10 mouse cellular contexts compared by ENCODE assay signal in genomic region chr2:6353060-6353459, GRCm38 (mm10). TPM values are rescaled to one million over a fixed set of nuclear protein-coding genes. Genes with fewer than 3 reads are reported as not detected.
DNase-seq lines count a peak whose midpoint lies in the region; ATAC-seq lines count a peak whose summit lies in the region.
"Had no signal": no experiment of that assay in that cellular context is flagged by ENCODE, and none has a peak within 500 bp of the region (broad histone marks: within the 10 kb centered on the region; RNA-seq: fewer than 3 reads in every experiment).

No protein-coding gene starts in this region.

- peaks cover 2% of the 10 kb centered on the region; the same call in 1 of the 2 replicates for H3K36me3 ChIP-seq in liver, embryonic 11.5 days (ENCODE audit: control insufficient read depth, insufficient read depth, low read length)
- no peaks in the 10 kb centered on the region for H3K36me3 ChIP-seq in intestine, embryonic 14.5 days (ENCODE audit: control insufficient read depth, insufficient read depth, low read length)
- no peaks in the 10 kb centered on the region for H3K36me3 ChIP-seq in midbrain, embryonic 16.5 days (ENCODE audit: control insufficient read depth, insufficient read depth, low read length)

- ATAC-seq in liver, embryonic 11.5 days (replicated peaks; ENCODE audit: low FRiP score): peak; percentile 25; the same call in 1 of the 2 replicates
- ATAC-seq in common myeloid progenitor, adult 5-6 weeks (replicated peaks; ENCODE audit: low read depth, poor library complexity, severe bottlenecking): peak; percentile 63
- ATAC-seq in intestine, embryonic 14.5 days (replicated peaks; ENCODE audit: low FRiP score, low TSS enrichment, low read depth): no peak
- ATAC-seq in midbrain, embryonic 16.5 days: no peak

- peak overlapping the region; percentile 18; the same call in 1 of the 2 replicates for H3K4me2 ChIP-seq in liver, embryonic 11.5 days
- peak overlapping the region; percentile 38 for H3K4me2 ChIP-seq in intestine, embryonic 14.5 days (ENCODE audit: low read length)
- peak overlapping the region; percentile 22; the same call in 1 of the 2 replicates for H3K4me2 ChIP-seq in midbrain, embryonic 16.5 days (ENCODE audit: low read length)

- H3K9me3 ChIP-seq in liver, embryonic 11.5 days (ENCODE audit: control insufficient read depth, low read length): no peaks in the 10 kb centered on the region
- no peaks in the 10 kb centered on the region for H3K9me3 ChIP-seq in intestine, embryonic 14.5 days (ENCODE audit: control insufficient read depth, low read length)
- no peaks in the 10 kb centered on the region for H3K9me3 ChIP-seq in midbrain, embryonic 16.5 days (replicated peaks; ENCODE audit: control insufficient read depth, low read length, poor library complexity, severe bottlenecking)

- H3K27ac ChIP-seq in liver, embryonic 11.5 days (ENCODE audit: low read depth, low read length): no peak overlapping the region
- no peak overlapping the region for H3K27ac ChIP-seq in intestine, embryonic 14.5 days (ENCODE audit: low read depth)
- H3K27ac ChIP-seq in midbrain, embryonic 16.5 days (ENCODE audit: low read length): no peak overlapping the region

- peaks cover 22% of the 10 kb centered on the region for H3K4me1 ChIP-seq in liver, embryonic 11.5 days (replicated peaks; ENCODE audit: control insufficient read depth, insufficient read depth, low read length)
- H3K4me1 ChIP-seq in intestine, embryonic 14.5 days (replicated peaks; ENCODE audit: control insufficient read depth, insufficient read depth, low read length): peaks cover 17% of the 10 kb centered on the region
- peaks cover 24% of the 10 kb centered on the region for H3K4me1 ChIP-seq in midbrain, embryonic 16.5 days (ENCODE audit: control insufficient read depth, insufficient read depth, low read length)

- no peaks in the 10 kb centered on the region for H3K27me3 ChIP-seq in liver, embryonic 11.5 days (replicated peaks; ENCODE audit: control insufficient read depth, insufficient read depth, low read length)
- H3K27me3 ChIP-seq in intestine, embryonic 14.5 days (replicated peaks; ENCODE audit: control insufficient read depth, insufficient read depth, low read length): no peaks in the 10 kb centered on the region
- H3K27me3 ChIP-seq in midbrain, embryonic 16.5 days (ENCODE audit: control insufficient read depth, insufficient read depth, low read depth, low read length): no peaks in the 10 kb centered on the region

- H3K9ac ChIP-seq in liver, embryonic 11.5 days (ENCODE audit: low read depth, low read length): no peak overlapping the region
- H3K9ac ChIP-seq in intestine, embryonic 14.5 days (ENCODE audit: low read length): no peak overlapping the region
- H3K9ac ChIP-seq in midbrain, embryonic 16.5 days (ENCODE audit: low read depth, low read length): no peak overlapping the region

- H3K4me3 ChIP-seq in liver, embryonic 11.5 days (ENCODE audit: low read depth, low read length): no peak overlapping the region
- H3K4me3 ChIP-seq in intestine, embryonic 14.5 days (ENCODE audit: low read depth, low read length): no peak overlapping the region
- H3K4me3 ChIP-seq in midbrain, embryonic 16.5 days (ENCODE audit: low read depth, low read length): no peak overlapping the region

- DNase-seq in liver, embryonic 11.5 days (ENCODE audit: low spot score): no peak
- no peak for DNase-seq in liver
- DNase-seq in intestine, embryonic 14.5 days (ENCODE audit: low spot score): no peak
- DNase-seq in ovary, postnatal 14 days (ENCODE audit: low spot score): no peak
- DNase-seq in testis, postnatal 14 days (ENCODE audit: low spot score): no peak
- no peak for DNase-seq in thymus, postnatal 14 days
- DNase-seq: cerebellum, adult 9-11 months; thymus, adult 2 months had no signal

- 56% methylated on average over 4 of the region's 4 CpGs for WGBS in liver, embryonic 11.5 days
- 62% methylated on average over 4 of the region's 4 CpGs for WGBS in intestine, embryonic 14.5 days
- 57% methylated on average over 4 of the region's 4 CpGs for WGBS in midbrain, embryonic 16.5 days

RNA-seq across cellular contexts. Expression of gene Usp6nl, which starts 30.6 kb away (rescaled TPM):
- 8.5 and 10.6 TPM in 2 replicates for polyA plus RNA-seq in liver, embryonic 11.5 days (2014; fragmentation: Nextera tagmentation; extraction: Ambion mirVana)
- total RNA-seq in common myeloid progenitor, adult 5-6 weeks (2017): 14.2 and 24.0 TPM in 2 replicates
- polyA plus RNA-seq in intestine, embryonic 14.5 days (2014; fragmentation: Nextera tagmentation; extraction: Ambion mirVana): 14.1 and 14.4 TPM in 2 replicates
- 6.2 and 7.3 TPM in 2 replicates for polyA plus RNA-seq in midbrain, embryonic 16.5 days (2015; fragmentation: Nextera tagmentation; extraction: Ambion mirVana)

Comparison
In these comparisons a context has a peak if more than half of its experiments do, and no peak if none do; other contexts are left out.
1. ATAC-seq: peak in liver, embryonic 11.5 days (single experiment) and common myeloid progenitor, adult 5-6 weeks (single experiment); none in intestine, embryonic 14.5 days (single experiment) and midbrain, embryonic 16.5 days (single experiment).
2. Peak in every context shown above with its lines, with median percentiles within 50 percentile points of each other: H3K4me2 ChIP-seq.